Mouse (Mus musculus) A20 (cell line): ENCODE measurements around the gene Wfdc12.
"Not testable (repeated sequence)": the region's sequence is repeated elsewhere in the genome, so short reads cannot be mapped to it uniquely, and the experiment has no call there.

Source experiments
- DNase-seq: peaks from one replicate; pipeline ENCODE4 v3.0.0-alpha.2; 2011; ENCODE audit warnings: low read depth, low spot score

Gene Wfdc12

GRCm38 (mm10) chr2:164190576-164190975 lies at the start of gene Wfdc12:
Wfdc12 (minus strand) TSS chr2:164190608.
- DNase-seq: no peak

- DNase-seq: no peak
These were observed 48.0 kb upstream of the Wfdc12 start, which contains the start of gene Svs2 for GRCm38 (mm10) chr2:164238366-164238765. Svs2 (minus strand) TSS chr2:164238466.

- no peak for DNase-seq
These were observed 42.3 kb upstream of the Wfdc12 start for GRCm38 (mm10) chr2:164232671-164233070.

- DNase-seq: no peak
These were observed 38.1 kb upstream of the Wfdc12 start for GRCm38 (mm10) chr2:164228361-164229070.

- DNase-seq: no peak
These were observed 31.1 kb upstream of the Wfdc12 start, which contains the start of gene Wfdc15b for GRCm38 (mm10) chr2:164221522-164221921. Wfdc15b (minus strand) TSS chr2:164221660.

GRCm38 (mm10) chr2:164219295-164219694 lies 28.9 kb upstream of the Wfdc12 start:
- no peak for DNase-seq

GRCm38 (mm10) chr2:164212711-164213110 lies 22.3 kb upstream of the Wfdc12 start:
- DNase-seq: no peak

GRCm38 (mm10) chr2:164210892-164211291 lies 20.5 kb upstream of the Wfdc12 start:
- DNase-seq: peak; percentile 76

- DNase-seq: no peak
These were observed 16.3 kb upstream of the Wfdc12 start for GRCm38 (mm10) chr2:164206676-164207075.

GRCm38 (mm10) chr2:164206011-164206410 lies 15.6 kb upstream of the Wfdc12 start:
- not testable (repeated sequence) for DNase-seq

- DNase-seq: no peak
These were observed 9.4 kb upstream of the Wfdc12 start, which contains the start of gene Wfdc15a for GRCm38 (mm10) chr2:164199626-164200327. Wfdc15a (minus strand) TSS chr2:164200130.

- DNase-seq: no peak
These were observed 6.2 kb upstream of the Wfdc12 start for GRCm38 (mm10) chr2:164196700-164196990.

- no peak for DNase-seq
These were observed 5.7 kb upstream of the Wfdc12 start for GRCm38 (mm10) chr2:164195971-164196699.

GRCm38 (mm10) chr2:164194959-164195630 lies 4.7 kb upstream of the Wfdc12 start:
- DNase-seq: no peak

GRCm38 (mm10) chr2:164192279-164192678 lies 1.9 kb upstream of the Wfdc12 start:
- no peak for DNase-seq

GRCm38 (mm10) chr2:164188722-164189121 lies 1.7 kb downstream of the Wfdc12 start:
- peak; percentile 66 for DNase-seq

- no peak for DNase-seq
These were observed 6.2 kb downstream of the Wfdc12 start for GRCm38 (mm10) chr2:164184145-164184719.

GRCm38 (mm10) chr2:164183340-164183739 lies 7.1 kb downstream of the Wfdc12 start:
- DNase-seq: no peak

- no peak for DNase-seq
These were observed 7.6 kb downstream of the Wfdc12 start, which contains the start of gene Wfdc5 for GRCm38 (mm10) chr2:164182692-164183255. Wfdc5 (minus strand) TSS chr2:164182742.

GRCm38 (mm10) chr2:164180770-164181169 lies 9.6 kb downstream of the Wfdc12 start:
- DNase-seq: no peak

GRCm38 (mm10) chr2:164180124-164180523 lies 10.3 kb downstream of the Wfdc12 start:
- DNase-seq: peak; percentile 76
